Mouse (Mus musculus) liver, postnatal 0 days (tissue): ENCODE measurements around the gene Fer1l5.

Experiments
- CTCF ChIP-seq: sonication (generic); IDR thresholded peaks from 2 replicates; pipeline ENCODE4 v1.5.1; 2016; ENCODE audit warnings: antibody characterized with exemption, low read depth
- EP300 ChIP-seq: IDR thresholded peaks from 2 replicates; pipeline ENCODE4 v1.6.1; 2016; ENCODE audit warnings: antibody characterized with exemption, low read depth, mild to moderate bottlenecking

GRCm38 (mm10) chr1:36352351-36352750 is 19.7 kb upstream of the Fer1l5 start:
- no peak for TF ChIP-seq EP300
- no peak for TF ChIP-seq CTCF
